Mouse (Mus musculus): ENCODE results near the gene Frk.

- TF ChIP-seq CTCF (IDR thresholded peaks at IDR 0.05; ENCODE audit: low read depth, low read length) (no peak), GATA1 (IDR thresholded peaks at IDR 0.05; ENCODE audit: borderline replicate concordance, low read length) (no peak), POLR2AphosphoS5 (IDR thresholded peaks at IDR 0.05; ENCODE audit: insufficient replicate concordance, low read depth, low read length) (no peak)
Observed at GRCm38 (mm10) chr10:34615474-34615873, 132.3 kb downstream of the Frk start.

Data from G1E (cell line).